Mouse (Mus musculus): ENCODE data around the gene Zdhhc4. TPM values are rescaled to one million over a fixed set of nuclear protein-coding genes. Genes with fewer than 3 reads are reported as not detected.

Zdhhc4 gene
- total RNA-seq (2023), result 10 to 100 TPM; 60.1 to 68.7 TPM

GRCm38 (mm10) chr5:143328690-143329495, at the start of gene Zdhhc4:
TSS of gene Zdhhc4 (minus strand) at chr5:143329256.

GRCm38 (mm10) chr5:143356686-143357388, 27.8 kb upstream of the Zdhhc4 start, which contains the start of gene Grid2ip:
TSS of gene Grid2ip (plus strand) at chr5:143357338.

GRCm38 (mm10) chr5:143314730-143315513, 14.1 kb downstream of the Zdhhc4 start, which contains the start of gene E130309D02Rik:
TSS of gene E130309D02Rik (minus strand) at chr5:143315360.

GRCm38 (mm10) chr5:143293404-143293803, 35.7 kb downstream of the Zdhhc4 start, which contains the start of gene Zfp853:
TSS of gene Zfp853 (minus strand) at chr5:143293623.

GRCm38 (mm10) chr5:143269363-143270150, 59.5 kb downstream of the Zdhhc4 start, which contains the start of gene Zfp316:
TSS of gene Zfp316 (minus strand) at chr5:143270022.

Other genes with a start within 250 kb of the Zdhhc4 start
- gene Rnf216, start 216.3 kb downstream of the Zdhhc4 start, total RNA-seq (2023), result 100 to 1,000 TPM; 128 to 129 TPM
- gene Olfr718-ps1, start 181.7 kb downstream of the Zdhhc4 start, total RNA-seq (2023), result under 1 TPM; 0.24 to 0.55 TPM
- 10 to 100 TPM; 15.0 to 15.4 TPM for gene Rbak, start 148.5 kb downstream of the Zdhhc4 start, total RNA-seq (2023)
- gene Spdye4b, start 148.2 kb downstream of the Zdhhc4 start, total RNA-seq (2023), result not detected
- not detected for gene Spdye4a, start 102.4 kb downstream of the Zdhhc4 start, total RNA-seq (2023)
- gene Zfp12, start 94.1 kb downstream of the Zdhhc4 start, total RNA-seq (2023), result 10 to 100 TPM; 24.9 to 29.3 TPM
- gene Zfp316, start 59.2 kb downstream of the Zdhhc4 start, total RNA-seq (2023), result 1 to 10 TPM; 5.6 to 8.8 TPM
- gene Zfp853, start 35.6 kb downstream of the Zdhhc4 start, total RNA-seq (2023), result 1 to 10 TPM; 1.1 to 1.2 TPM
- 10 to 100 TPM; 33.8 to 40.0 TPM for gene E130309D02Rik, start 13.9 kb downstream of the Zdhhc4 start, total RNA-seq (2023)
- gene Grid2ip, start 28.1 kb upstream of the Zdhhc4 start, total RNA-seq (2023), result not detected
- 10 to 100 TPM; 35.9 to 39.9 TPM for gene Kdelr2, start 74.6 kb upstream of the Zdhhc4 start, total RNA-seq (2023)
- 10 to 100 TPM; 15.8 to 17.3 TPM for gene Daglb, start 135.3 kb upstream of the Zdhhc4 start, total RNA-seq (2023)
- gene Rac1, start 198.8 kb upstream of the Zdhhc4 start, total RNA-seq (2023), result 100 to 1,000 TPM; 206 to 222 TPM

Measured in B cell, adult 67 days (primary cell).